Mouse (Mus musculus): ENCODE measurements at regions not wholly inside any gene's neighbourhood (a gene's known extent, or its start where the extent isn't known, plus 50 kb on each side); places are given as distances from the start of the nearest gene placed in this dataset.

- TF ChIP-seq EP300 (optimal IDR thresholded peaks at IDR 0.05) (no peak), CTCF (IDR thresholded peaks at IDR 0.05; ENCODE audit: low read depth) (peak; percentile 79)
These were observed 933.0 kb downstream of the Mrps31 start for GRCm38 (mm10) chr8:23344161-23344560.
